Mouse (Mus musculus) small intestine, adult 2 months (tissue): ENCODE data around the gene Ints11.

ENCODE experiments used
- CTCF ChIP-seq: fragments of 200-500 bp; IDR thresholded peaks from 2 replicates; pipeline ENCODE4 v1.5.1; 2012; ENCODE audit warnings: low read depth, mild to moderate bottlenecking, control low read depth, inconsistent platforms, low read length, moderate library complexity, mixed read lengths; ENCODE audit not compliant: insufficient replicate concordance, insufficient read length; ENCODE audit errors: extremely low read depth
- POLR2A ChIP-seq: fragments of 200-500 bp; IDR thresholded peaks from 2 replicates; pipeline ENCODE4 v1.6.1; 2012; ENCODE audit warnings: low read depth, mild to moderate bottlenecking, control low read depth, inconsistent platforms, low read length, moderate library complexity

DNA sequence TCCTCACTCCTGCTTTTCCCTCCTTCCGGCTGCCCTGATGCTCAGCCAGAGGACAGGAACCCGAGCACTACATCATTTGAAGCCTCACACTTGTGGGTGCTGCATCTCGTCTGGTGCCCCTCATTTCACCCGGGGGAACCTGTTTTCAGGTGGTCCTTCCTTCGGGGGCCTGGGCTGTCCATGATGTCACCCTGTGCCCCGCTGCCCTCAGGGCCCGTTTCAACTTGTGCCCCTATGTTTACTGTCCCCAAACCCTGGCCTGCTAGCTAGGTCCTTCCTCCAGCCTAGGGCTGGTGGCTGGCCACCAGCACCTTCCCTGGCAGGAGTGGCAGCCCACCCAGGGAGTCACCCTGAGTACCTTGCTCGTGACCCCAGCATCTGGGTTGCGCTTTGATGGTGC lies 36.8 kb downstream of the Ints11 start:
- TF ChIP-seq CTCF (no peak), POLR2A (no peak)
